14 mouse cellular contexts compared by ENCODE assay signal in genomic region chr4:138997121-138997520, GRCm38 (mm10). TPM values are rescaled to one million over a fixed set of nuclear protein-coding genes. Genes with fewer than 3 reads are reported as not detected.
DNase-seq lines count a peak whose midpoint lies in the region; ATAC-seq and TF ChIP-seq lines count a peak whose summit lies in the region.
"Had no signal": no experiment of that assay in that cellular context is flagged by ENCODE, and none has a peak within 500 bp of the region (broad histone marks: within the 10 kb centered on the region; RNA-seq: fewer than 3 reads in every experiment).

No protein-coding gene starts in this region.

- no peak overlapping the region for H3K4me2 ChIP-seq in kidney, postnatal 0 days (ENCODE audit: low read length)

- no peak for DNase-seq in kidney, postnatal 0 days (ENCODE audit: low spot score)
- DNase-seq in kidney, postnatal 36 days, result no peak
- peak; percentile 33 for DNase-seq in thymus, postnatal 4 days
- DNase-seq in thymus, postnatal 25 days, result no peak
- no peak for DNase-seq in retina, postnatal 1 day
- DNase-seq in MN1 (ENCODE audit: low spot score), result no peak
- DNase-seq: adrenal gland, postnatal 10 days; cerebellum, adult 11 months; heart, adult 11 months; kidney, adult 11 months; lung, postnatal 4 days had no signal

- H3K4me1 ChIP-seq in kidney, postnatal 0 days (replicated peaks; ENCODE audit: insufficient read depth, low read length), result no peaks in the 10 kb centered on the region
- H3K4me1 ChIP-seq in bone marrow, adult 2 months (ENCODE audit: control insufficient read depth, insufficient read depth, low read length), result no peaks in the 10 kb centered on the region

- H3K36me3 ChIP-seq in kidney, postnatal 0 days (ENCODE audit: insufficient read depth, low read length), result no peaks in the 10 kb centered on the region

- no peaks in the 10 kb centered on the region for H3K9me3 ChIP-seq in kidney, postnatal 0 days (replicated peaks; ENCODE audit: low read length)

- no peak overlapping the region for H3K4me3 ChIP-seq in kidney, postnatal 0 days (replicated peaks; ENCODE audit: low read depth, low read length)
- no peak overlapping the region for H3K4me3 ChIP-seq in bone marrow, adult 2 months (replicated peaks; ENCODE audit: control insufficient read depth, low read depth, low read length)

- H3K9ac ChIP-seq in kidney, postnatal 0 days (ENCODE audit: low read depth, low read length), result no peak overlapping the region

- peak; percentile 56 for TF ChIP-seq CTCF in kidney, postnatal 0 days (IDR thresholded peaks at IDR 0.05; ENCODE audit: low read depth)
- TF ChIP-seq CTCF in bone marrow, adult 2 months (IDR thresholded peaks at IDR 0.05; ENCODE audit: control insufficient read depth, insufficient read depth, low read length), result peak; percentile 48

- no peak for TF ChIP-seq POLR2A in bone marrow, adult 2 months (IDR thresholded peaks at IDR 0.05; ENCODE audit: borderline replicate concordance, control insufficient read depth, low read depth, low read length)

- H3K27ac ChIP-seq in kidney, postnatal 0 days, result no peak overlapping the region
- H3K27ac ChIP-seq in bone marrow, adult 2 months (ENCODE audit: control insufficient read depth, insufficient read depth, low read depth, low read length, poor library complexity), result no peak overlapping the region

- WGBS in kidney, postnatal 0 days, result 91% methylated on average over 4 of the region's 4 CpGs
- WGBS in bone marrow, adult 2 months, result 92% methylated on average over 4 of the region's 4 CpGs

- H3K27me3 ChIP-seq in kidney, postnatal 0 days (ENCODE audit: insufficient read depth, low read length), result no peaks in the 10 kb centered on the region
- H3K27me3 ChIP-seq: Patski had no signal

- ATAC-seq in kidney, postnatal 0 days (replicated peaks; ENCODE audit: low FRiP score, low read depth), result no peak
- ATAC-seq: Patski had no signal

RNA-seq across cellular contexts. Expression of gene Tmco4, which starts 24.4 kb away (rescaled TPM):
- 10.2 and 10.8 TPM in 2 replicates for polyA plus RNA-seq in kidney, postnatal 0 days (2015; fragmentation: Nextera tagmentation; extraction: Ambion mirVana)
- polyA plus RNA-seq in bone marrow, adult 2 months (2011; ENCODE audit: insufficient read depth, insufficient read length, low replicate concordance, missing spikeins), result 2.7 and 6.0 TPM in 2 replicates

RNA-seq across cellular contexts. Expression of gene Rnf186, which starts 30.2 kb away (rescaled TPM):
- polyA plus RNA-seq in kidney, postnatal 0 days (2015; fragmentation: Nextera tagmentation; extraction: Ambion mirVana), result 15.9 and 17.7 TPM in 2 replicates
- not detected in 2 replicates for polyA plus RNA-seq in bone marrow, adult 2 months (2011; ENCODE audit: insufficient read depth, insufficient read length, low replicate concordance, missing spikeins)
- polyA plus RNA-seq: limb, embryonic 11.5 days; Patski had no signal

Comparison
In these comparisons a context has a peak if more than half of its experiments do, and no peak if none do; other contexts are left out.
1. RNA of gene Rnf186, which starts 30.2 kb away (polyA plus RNA-seq): 15.9 to 17.7 TPM in kidney, postnatal 0 days; not detected in bone marrow, adult 2 months; every median in the first group is over 10 times any median in the second.